Mouse (Mus musculus): ENCODE data around the gene Tapt1.

- TF ChIP-seq CTCF (IDR thresholded peaks at IDR 0.05; ENCODE audit: low read depth, low read length): no peak
- no peak for TF ChIP-seq POLR2A (IDR thresholded peaks at IDR 0.05; ENCODE audit: borderline replicate concordance, low read depth, low read length)
Observed at GRCm38 (mm10) chr5:44271564-44271963, 45.1 kb upstream of the Tapt1 start.

Measured in bone marrow macrophage, adult 2 months (primary cell).